Mouse (Mus musculus): ENCODE measurements around the gene Vmn1r19. TPM values are rescaled to one million over a fixed set of nuclear protein-coding genes. Genes with fewer than 3 reads are reported as not detected.

Vmn1r19 gene
- not detected for total RNA-seq (2023)

DNA sequence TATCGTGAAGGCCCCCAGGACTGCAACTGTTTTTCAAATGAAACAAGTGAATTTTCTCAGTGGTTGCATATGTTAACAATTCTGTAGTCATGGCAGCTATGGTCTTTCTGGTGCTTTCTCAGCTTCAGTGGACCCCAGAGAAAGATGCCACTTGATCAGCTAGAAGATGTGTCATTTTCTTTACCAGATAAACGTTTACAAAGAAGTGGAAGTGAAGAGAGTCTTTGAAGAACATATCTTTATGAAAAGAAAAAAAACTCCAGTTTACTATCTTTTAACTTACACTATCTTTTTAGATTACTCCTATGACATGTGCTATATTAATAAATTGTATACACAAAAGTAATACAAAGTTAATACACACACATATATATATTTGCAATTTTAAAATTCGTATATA is at the start of gene Vmn1r19:
Gene Vmn1r19 (plus strand): TSS at position 301 of the 400 bp plus-strand sequence.

DNA sequence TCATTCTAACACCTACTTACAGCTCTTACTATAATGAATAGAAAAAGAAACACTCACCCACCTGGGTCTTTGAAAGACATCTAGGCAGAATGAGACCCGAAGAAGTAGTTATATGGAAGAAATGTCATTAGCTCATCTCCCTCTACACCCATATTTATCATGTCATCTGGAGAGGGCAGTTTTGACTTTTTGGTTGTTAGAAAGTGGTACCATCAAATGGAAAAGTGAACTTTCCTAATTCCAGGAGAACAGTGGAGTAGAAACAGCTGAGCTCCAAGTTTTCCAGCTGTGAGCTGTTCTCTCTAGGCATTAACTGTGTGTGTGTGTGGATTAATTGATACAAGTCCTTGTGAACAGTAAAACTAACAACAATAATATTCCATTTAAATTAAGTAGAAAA is 40.0 kb upstream of the Vmn1r19 start, which contains the start of gene Vmn1r17:
Gene Vmn1r17 (minus strand): TSS at position 101 of the 400 bp plus-strand sequence.

DNA sequence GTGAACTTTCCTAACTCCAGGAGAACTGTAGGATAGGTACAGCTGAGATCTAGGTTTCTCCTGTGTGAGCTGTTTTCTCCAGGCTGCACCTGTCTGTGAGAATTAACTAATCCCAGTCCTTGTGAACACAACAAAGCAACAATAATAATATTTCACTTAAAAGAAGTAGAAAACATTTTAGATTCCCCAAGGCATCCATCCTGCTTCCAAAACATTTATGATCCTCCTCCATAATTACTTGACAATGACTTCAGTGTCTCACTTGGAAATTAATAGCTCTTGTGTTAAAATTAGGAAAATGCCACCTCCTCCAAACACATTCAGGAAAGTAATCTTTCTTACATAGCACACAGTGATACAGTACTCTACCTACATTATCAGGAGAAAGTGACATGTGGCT is 7.9 kb upstream of the Vmn1r19 start, which contains the start of gene Vmn1r18:
Gene Vmn1r18 (minus strand): TSS at position 101 of the 400 bp plus-strand sequence.

DNA sequence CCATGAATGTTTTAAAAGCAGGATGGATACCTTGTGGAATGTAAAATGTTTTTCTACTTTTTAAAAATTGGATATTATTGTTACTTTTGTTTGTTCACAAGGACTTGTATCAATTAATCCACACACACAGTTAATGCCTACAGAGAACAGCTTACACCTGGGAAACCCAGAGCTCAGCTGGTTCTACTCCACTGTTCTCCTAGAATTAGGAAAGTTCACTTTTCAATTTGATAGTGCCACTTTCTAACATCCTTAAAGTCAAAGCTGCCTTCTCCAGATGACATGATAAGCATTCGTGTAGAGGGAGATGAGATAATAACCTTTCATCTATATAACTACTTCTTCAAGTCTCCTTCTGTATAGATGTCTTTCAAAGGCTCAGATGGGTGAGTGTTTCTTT is 25.1 kb downstream of the Vmn1r19 start, which contains the start of gene Vmn1r20:
Gene Vmn1r20 (plus strand): TSS at position 301 of the 400 bp plus-strand sequence.

Other genes starting within 250 kb of the Vmn1r19 start
- under 1 TPM in 1 of 2 experiments, not detected in 1; 0.09 TPM for gene Vmn1r12, start 246.9 kb upstream of the Vmn1r19 start, total RNA-seq (2023)
- not detected for gene Vmn1r13, start 200.5 kb upstream of the Vmn1r19 start, total RNA-seq (2023)
- gene Vmn1r14, start 172.1 kb upstream of the Vmn1r19 start, total RNA-seq (2023) = not detected
- not detected for gene Vmn1r15, start 145.8 kb upstream of the Vmn1r19 start, total RNA-seq (2023)
- gene Vmn1r16, start 74.3 kb upstream of the Vmn1r19 start, total RNA-seq (2023) = not detected
- not detected for gene Vmn1r17, start 40.1 kb upstream of the Vmn1r19 start, total RNA-seq (2023)
- gene Vmn1r18, start 8.0 kb upstream of the Vmn1r19 start, total RNA-seq (2023) = not detected
- gene Vmn1r20, start 25.1 kb downstream of the Vmn1r19 start, total RNA-seq (2023) = not detected
- 10 to 100 TPM; 37.9 to 57.0 TPM for gene Ppm1k, start 131.7 kb downstream of the Vmn1r19 start, total RNA-seq (2023)
- 10 to 100 TPM; 25.7 to 35.8 TPM for gene Herc6, start 177.2 kb downstream of the Vmn1r19 start, total RNA-seq (2023)